Mouse (Mus musculus) limb, embryonic 13.5 days (tissue): ENCODE measurements around the gene Lyve1. TPM values are rescaled to one million over a fixed set of nuclear protein-coding genes. Genes with fewer than 3 reads are reported as not detected.
A peak's percentile ranks its signal among the peaks of the same experiment; 100 is the strongest.

Experiments used
- ATAC-seq: fragments of 200-750 bp; cut with Nextera tagmentation; 2 replicates; pipeline ENCODE4 v1.8.0; 2017; ENCODE audit warnings: low read depth, moderate number of reproducible peaks, moderate TSS enrichment; ENCODE audit not compliant: low FRiP score
- H3K27ac ChIP-seq: fragments of 300-500 bp; sonication (generic); 2 replicates; pipeline ENCODE4 v1.5.1; 2015; ENCODE audit warnings: inconsistent platforms, mild to moderate bottlenecking, moderate library complexity
- H3K27me3 ChIP-seq: fragments of 300-500 bp; sonication (generic); 2 replicates; pipeline ENCODE4 v1.6.1; 2015; ENCODE audit warnings: mild to moderate bottlenecking, inconsistent platforms
- H3K36me3 ChIP-seq: fragments of 300-500 bp; sonication (generic); 2 replicates; pipeline ENCODE4 v1.6.1; 2015; ENCODE audit warnings: inconsistent platforms, mild to moderate bottlenecking, moderate library complexity
- H3K4me1 ChIP-seq: fragments of 300-500 bp; sonication (generic); 2 replicates; pipeline ENCODE4 v1.6.1; 2015; ENCODE audit warnings: inconsistent platforms
- H3K4me2 ChIP-seq: fragments of 300-500 bp; sonication (generic); replicated peaks from 2 replicates; pipeline ENCODE4 v1.6.1; 2015; ENCODE audit warnings: inconsistent platforms, mild to moderate bottlenecking, moderate library complexity
- H3K4me3 ChIP-seq: fragments of 300-500 bp; sonication (generic); 2 replicates; pipeline ENCODE4 v1.5.1; 2015; ENCODE audit warnings: moderate library complexity, mild to moderate bottlenecking, inconsistent platforms
- H3K9ac ChIP-seq: fragments of 300-500 bp; sonication (generic); 2 replicates; pipeline ENCODE4 v1.6.1; 2015; ENCODE audit warnings: mild to moderate bottlenecking, inconsistent platforms
- H3K9me3 ChIP-seq: fragments of 300-500 bp; sonication (generic); 2 replicates; pipeline ENCODE4 v1.6.1; 2016; ENCODE audit warnings: inconsistent platforms
- WGBS: fragments of 180-500 bp; shearing (Covaris S2); methylation state at CpG from one replicate; pipeline ENCODE4 v1.1.7; 2015; 5-methylcytosine and 5-hydroxymethylcytosine counted together
- polyA plus RNA-seq: library from polyadenylated mRNA; unstranded; fragments of >200 nt; fragmentation: Nextera tagmentation; extraction: Ambion mirVana; gene quantifications from 2 replicates; pipeline ENCODE4 v1.2.1, GENCODE M21; 2015

Gene Lyve1
- polyA plus RNA-seq, 1 experiment from 2014 or later: 2.4 TPM

DNA sequence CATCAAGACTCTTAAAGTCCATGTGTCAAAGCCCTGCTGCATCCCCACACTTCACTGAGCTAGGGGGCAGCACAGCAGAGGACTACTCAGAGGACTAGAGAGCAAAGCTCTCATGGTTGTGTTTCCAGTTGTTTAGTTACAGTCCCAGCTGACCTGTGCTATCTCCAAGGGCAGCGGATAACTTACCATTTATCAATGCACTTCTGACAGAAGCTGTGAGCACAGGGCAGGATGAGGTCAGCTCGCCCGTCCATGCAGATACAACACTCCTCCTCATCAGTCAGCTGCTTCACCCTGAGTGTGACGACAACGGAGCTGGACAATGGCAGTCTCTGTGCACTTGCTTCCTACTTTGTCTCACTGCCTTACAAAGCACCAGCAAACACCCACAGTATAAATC, 42.0 kb downstream of the Lyve1 start:
- Histone ChIP-seq H3K36me3 (peaks cover 17% of the 10 kb centered on the region), H3K9me3 (no peaks in the 10 kb centered on the region), H3K4me3 (no peak overlapping the region), H3K27me3 (no peaks in the 10 kb centered on the region), H3K27ac (peak overlapping the region; percentile 39; the same call in 1 of the 2 replicates), H3K9ac (no peak overlapping the region), H3K4me2 (no peak overlapping the region), H3K4me1 (peaks cover 22% of the 10 kb centered on the region)
- ATAC-seq: no peak
- WGBS: 77% methylated on average over 5 of the region's 5 CpGs

DNA sequence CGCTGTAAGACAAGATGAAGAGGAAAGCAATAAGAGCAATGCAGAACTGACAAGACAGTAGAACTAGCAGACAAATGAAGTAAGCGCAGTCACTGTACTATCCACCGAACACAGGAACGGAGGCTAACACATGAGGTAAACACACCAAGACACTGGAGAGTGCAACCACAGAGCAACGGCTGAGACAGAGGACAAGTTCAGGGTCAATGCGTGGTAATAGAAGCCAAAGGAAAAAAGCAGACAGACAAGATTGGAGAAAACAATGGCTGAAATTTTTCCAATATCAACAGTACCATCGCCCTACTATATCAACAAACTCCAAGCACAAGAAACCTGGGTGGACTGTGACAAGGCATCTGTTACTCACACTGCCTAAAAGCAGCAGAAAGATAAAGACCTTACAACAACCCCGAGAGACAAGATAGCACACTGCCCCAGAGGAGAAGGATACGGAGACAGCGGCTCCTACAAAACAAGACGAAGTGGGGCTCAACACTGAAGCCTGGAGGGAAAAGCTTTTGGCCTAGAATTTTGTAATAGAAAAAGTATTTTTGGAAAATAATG, 44.2 kb downstream of the Lyve1 start:
- Histone ChIP-seq H3K9me3 (no peaks in the 10 kb centered on the region), H3K4me1 (peaks cover 22% of the 10 kb centered on the region), H3K4me2 (no peak overlapping the region), H3K9ac (no peak overlapping the region), H3K27me3 (no peaks in the 10 kb centered on the region), H3K27ac (no peak overlapping the region), H3K4me3 (no peak overlapping the region), H3K36me3 (peaks cover 10% of the 10 kb centered on the region)
- no peak for ATAC-seq
- WGBS: 87% methylated on average over 11 of the region's 11 CpGs

DNA sequence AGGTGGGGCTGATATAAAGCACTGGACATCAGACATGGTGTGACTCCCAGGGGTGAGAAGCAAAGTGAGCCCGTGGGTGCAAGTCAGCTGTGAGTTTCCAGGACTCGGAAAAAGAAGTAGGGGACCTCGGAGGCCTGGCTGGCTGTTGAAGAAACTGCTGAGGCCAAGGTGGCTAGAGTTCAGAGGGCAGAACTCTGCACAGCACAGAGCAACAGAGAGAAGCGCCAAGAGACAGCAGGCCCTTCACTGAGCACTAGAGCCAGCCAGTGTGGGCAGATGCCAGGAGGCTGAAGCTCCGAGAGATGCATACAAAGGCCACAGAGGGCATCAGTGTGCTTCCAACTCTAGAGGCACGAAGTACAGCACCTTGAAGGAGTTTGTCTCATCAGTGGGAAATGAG, 44.8 kb downstream of the Lyve1 start:
- Histone ChIP-seq H3K4me1 (peaks cover 20% of the 10 kb centered on the region), H3K4me3 (no peak overlapping the region), H3K27ac (no peak overlapping the region), H3K27me3 (no peaks in the 10 kb centered on the region), H3K36me3 (peaks cover 4% of the 10 kb centered on the region; the same call in 1 of the 2 replicates), H3K9ac (no peak overlapping the region), H3K4me2 (no peak overlapping the region), H3K9me3 (no peaks in the 10 kb centered on the region)
- WGBS: 79% methylated on average over 6 of the region's 6 CpGs
- ATAC-seq: no peak

GRCm38 (mm10) chr7:110816037-110816436, 47.0 kb downstream of the Lyve1 start:
- peak; percentile 73 for ATAC-seq
- H3K4me3 ChIP-seq: no peak overlapping the region
- no peak overlapping the region for H3K9ac ChIP-seq
- 0 out of 2 replicates have a peak overlapping the region, but pooled peaks have one; percentile 28 for H3K27ac ChIP-seq
- peaks cover 1% of the 10 kb centered on the region; the same call in 1 of the 2 replicates for H3K4me1 ChIP-seq
- no peaks in the 10 kb centered on the region for H3K9me3 ChIP-seq
- 45% methylated on average over 5 of the region's 5 CpGs for WGBS
- peaks cover 6% of the 10 kb centered on the region; the same call in 1 of the 2 replicates for H3K36me3 ChIP-seq
- H3K4me2 ChIP-seq: no peak overlapping the region
- no peaks in the 10 kb centered on the region for H3K27me3 ChIP-seq

GRCm38 (mm10) chr7:110813983-110814382, 49.1 kb downstream of the Lyve1 start:
- H3K4me1 ChIP-seq: peaks cover 3% of the 10 kb centered on the region; the same call in 1 of the 2 replicates
- H3K27me3 ChIP-seq: no peaks in the 10 kb centered on the region
- no peak for ATAC-seq
- no peak overlapping the region for H3K9ac ChIP-seq
- no peak overlapping the region for H3K4me2 ChIP-seq
- no peak overlapping the region for H3K27ac ChIP-seq
- H3K4me3 ChIP-seq: no peak overlapping the region
- H3K9me3 ChIP-seq: no peaks in the 10 kb centered on the region
- WGBS: 92% methylated on average over 1 of the region's 1 CpGs
- peaks cover 6% of the 10 kb centered on the region; the same call in 1 of the 2 replicates for H3K36me3 ChIP-seq

DNA sequence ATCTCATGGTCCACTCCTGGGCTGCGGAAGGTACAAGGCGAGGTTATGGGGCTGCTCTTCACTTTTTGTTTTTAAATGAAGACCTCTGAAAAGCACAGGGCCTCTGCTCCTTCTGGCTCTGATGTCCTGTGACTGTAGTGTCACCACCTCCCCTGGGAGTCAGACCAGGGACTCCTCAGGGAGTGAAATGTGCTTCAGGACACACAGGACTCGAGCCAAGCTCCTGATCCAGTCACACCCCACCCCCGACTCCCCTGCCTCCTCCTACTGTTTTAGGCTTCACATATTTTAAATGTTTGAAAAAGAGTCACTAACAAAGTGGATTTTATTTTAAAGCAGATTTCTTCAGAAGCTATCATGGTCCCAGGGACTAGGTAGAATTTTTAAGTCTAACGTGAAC, 51.5 kb downstream of the Lyve1 start:
- Histone ChIP-seq H3K36me3 (peaks cover 6% of the 10 kb centered on the region; the same call in 1 of the 2 replicates), H3K4me2 (no peak overlapping the region), H3K4me3 (no peak overlapping the region), H3K9ac (no peak overlapping the region), H3K27me3 (no peaks in the 10 kb centered on the region), H3K27ac (no peak overlapping the region), H3K9me3 (no peaks in the 10 kb centered on the region), H3K4me1 (peaks cover 4% of the 10 kb centered on the region; the same call in 1 of the 2 replicates)
- ATAC-seq: no peak
- WGBS: 82% methylated on average over 5 of the region's 5 CpGs

DNA sequence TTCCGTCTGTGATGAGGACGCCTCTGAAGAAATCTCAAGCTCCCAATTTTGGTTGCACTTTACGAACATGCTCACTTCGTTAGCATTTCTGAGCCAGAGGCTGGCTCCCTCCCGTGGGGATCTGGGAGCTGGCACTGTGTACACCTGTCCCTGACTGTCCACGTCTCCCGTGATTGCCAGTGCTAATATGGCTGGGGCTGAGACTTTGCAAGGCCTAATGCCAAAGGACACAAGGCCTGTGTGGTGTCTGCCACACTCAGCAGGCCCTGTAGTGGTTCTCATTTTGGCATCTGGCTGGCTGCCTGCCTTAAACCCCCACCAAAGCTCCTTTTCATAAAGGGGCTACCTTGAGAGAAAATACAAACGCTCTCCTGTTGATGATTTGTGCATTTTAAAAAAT, 52.0 kb downstream of the Lyve1 start:
- H3K9ac ChIP-seq: no peak overlapping the region
- ATAC-seq: no peak
- no peaks in the 10 kb centered on the region for H3K9me3 ChIP-seq
- H3K4me3 ChIP-seq: no peak overlapping the region
- 68% methylated on average over 8 of the region's 8 CpGs for WGBS
- no peak overlapping the region for H3K4me2 ChIP-seq
- peaks cover 4% of the 10 kb centered on the region; the same call in 1 of the 2 replicates for H3K4me1 ChIP-seq
- H3K27me3 ChIP-seq: no peaks in the 10 kb centered on the region
- H3K27ac ChIP-seq: no peak overlapping the region
- H3K36me3 ChIP-seq: peaks cover 6% of the 10 kb centered on the region; the same call in 1 of the 2 replicates

DNA sequence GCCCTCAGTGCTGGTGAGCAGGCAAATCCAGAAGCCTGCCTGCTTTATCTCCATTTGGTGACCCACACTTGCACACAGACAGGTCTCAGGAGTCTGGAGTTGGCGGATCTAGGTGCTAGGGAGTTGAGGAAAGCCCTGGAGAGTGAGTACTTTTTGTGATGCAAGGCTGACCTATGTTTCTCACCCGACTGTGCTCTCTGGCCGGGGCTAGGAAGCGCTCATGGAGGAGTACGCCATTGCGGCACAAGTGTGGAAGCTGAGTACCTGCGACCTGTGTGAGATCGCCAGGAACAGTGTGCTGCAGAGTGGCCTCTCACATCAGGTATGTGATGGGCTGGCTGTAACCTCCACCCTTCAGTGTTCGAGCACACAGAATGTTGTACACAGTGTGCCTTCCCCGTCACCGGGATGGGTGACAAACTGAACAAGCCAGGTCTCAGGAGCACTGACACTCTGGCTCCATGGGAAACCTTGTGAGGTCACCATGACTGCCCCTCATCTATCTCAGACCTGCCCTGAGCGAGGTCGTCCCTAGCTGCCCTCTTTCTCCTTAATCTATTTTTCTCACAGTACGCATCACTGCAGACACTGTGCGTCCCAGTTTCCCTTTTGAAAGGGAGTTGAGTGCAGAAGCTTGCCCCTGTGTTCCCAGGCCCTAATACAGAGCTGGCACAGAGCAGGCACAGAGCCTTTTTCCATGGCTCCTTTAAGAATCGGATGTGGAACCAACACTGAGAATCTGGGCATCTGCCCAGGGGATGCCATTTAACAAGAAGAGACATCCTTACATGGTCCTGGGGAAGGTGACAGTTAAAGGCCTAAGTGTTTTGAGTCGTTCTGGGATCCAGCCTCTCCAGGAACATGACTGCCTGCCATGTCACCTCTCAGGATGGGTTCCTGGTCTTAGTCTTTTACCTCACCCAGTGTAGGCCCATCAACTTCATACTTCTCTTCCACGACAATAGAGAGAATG, 53.2 kb downstream of the Lyve1 start:
- H3K4me1 ChIP-seq: peaks cover 6% of the 10 kb centered on the region; the same call in 1 of the 2 replicates
- no peaks in the 10 kb centered on the region for H3K9me3 ChIP-seq
- H3K4me3 ChIP-seq: no peak overlapping the region
- no peak overlapping the region for H3K9ac ChIP-seq
- no peak overlapping the region for H3K27ac ChIP-seq
- H3K27me3 ChIP-seq: no peaks in the 10 kb centered on the region
- ATAC-seq: no peak
- peaks cover 6% of the 10 kb centered on the region; the same call in 1 of the 2 replicates for H3K36me3 ChIP-seq
- 86% methylated on average over 18 of the region's 18 CpGs for WGBS
- H3K4me2 ChIP-seq: no peak overlapping the region

- Histone ChIP-seq H3K4me1 (peaks cover 6% of the 10 kb centered on the region; the same call in 1 of the 2 replicates), H3K4me3 (no peak overlapping the region), H3K36me3 (peaks cover 6% of the 10 kb centered on the region; the same call in 1 of the 2 replicates), H3K9me3 (no peaks in the 10 kb centered on the region), H3K27me3 (no peaks in the 10 kb centered on the region), H3K27ac (no peak overlapping the region), H3K4me2 (no peak overlapping the region), H3K9ac (no peak overlapping the region)
- WGBS: 23% methylated on average over 3 of the region's 3 CpGs
- peak; percentile 42; the same call in 1 of the 2 replicates for ATAC-seq
Observed at GRCm38 (mm10) chr7:110808962-110809361, 54.1 kb downstream of the Lyve1 start.

- H3K4me3 ChIP-seq: no peak overlapping the region
- peaks cover 6% of the 10 kb centered on the region; the same call in 1 of the 2 replicates for H3K4me1 ChIP-seq
- H3K9ac ChIP-seq: no peak overlapping the region
- H3K27ac ChIP-seq: no peak overlapping the region
- WGBS: 92% methylated on average over 13 of the region's 13 CpGs
- no peaks in the 10 kb centered on the region for H3K27me3 ChIP-seq
- no peak overlapping the region for H3K4me2 ChIP-seq
- H3K36me3 ChIP-seq: 0 out of 2 replicates have a peak, but pooled peaks cover 2% of the 10 kb centered on the region
- H3K9me3 ChIP-seq: no peaks in the 10 kb centered on the region
- no peak for ATAC-seq
Observed at GRCm38 (mm10) chr7:110807460-110808030, 55.5 kb downstream of the Lyve1 start.

- 0 out of 2 replicates have a peak, but pooled peaks cover 6% of the 10 kb centered on the region for H3K4me1 ChIP-seq
- H3K9me3 ChIP-seq: no peaks in the 10 kb centered on the region
- H3K27me3 ChIP-seq: no peaks in the 10 kb centered on the region
- 0 out of 2 replicates have a peak overlapping the region, but pooled peaks have one; percentile 8 for H3K9ac ChIP-seq
- H3K4me3 ChIP-seq: no peak overlapping the region
- ATAC-seq: no peak
- H3K27ac ChIP-seq: no peak overlapping the region
- no peaks in the 10 kb centered on the region for H3K36me3 ChIP-seq
- WGBS: 71% methylated on average over 3 of the region's 3 CpGs
- no peak overlapping the region for H3K4me2 ChIP-seq
Observed at GRCm38 (mm10) chr7:110804266-110804665, 58.8 kb downstream of the Lyve1 start.

DNA sequence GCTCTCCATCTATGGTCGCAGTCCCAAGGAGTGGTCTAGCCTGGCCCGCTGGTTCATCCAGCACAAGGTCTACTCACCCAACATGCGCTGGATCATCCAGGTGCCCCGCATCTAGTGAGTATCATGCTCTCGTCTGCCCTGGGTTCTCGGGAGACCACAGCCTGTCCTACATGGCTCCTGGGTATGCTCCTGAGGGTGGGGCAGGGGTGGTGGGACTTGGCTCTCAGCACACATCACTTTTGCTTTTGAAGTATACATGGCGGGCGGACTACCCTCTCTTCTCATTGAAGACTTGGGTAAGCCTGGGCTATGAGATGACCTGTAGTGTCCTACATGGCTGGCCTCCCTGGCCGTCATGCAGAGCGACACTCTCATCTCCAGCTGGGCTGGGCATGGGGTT, 59.9 kb downstream of the Lyve1 start:
- 91% methylated on average over 10 of the region's 10 CpGs for WGBS
- Histone ChIP-seq H3K9me3 (no peaks in the 10 kb centered on the region), H3K9ac (no peak overlapping the region), H3K27ac (no peak overlapping the region), H3K36me3 (no peaks in the 10 kb centered on the region), H3K4me3 (no peak overlapping the region), H3K27me3 (no peaks in the 10 kb centered on the region), H3K4me1 (0 out of 2 replicates have a peak, but pooled peaks cover 2% of the 10 kb centered on the region), H3K4me2 (no peak overlapping the region)
- no peak for ATAC-seq
